Mouse (Mus musculus) splenic B cell, adult 2 months (primary cell): ENCODE data around the gene Smarca2.

Experiments used
- DNase-seq: peaks from one replicate; pipeline ENCODE4 v3.0.0-alpha.2; 2011; ENCODE audit warnings: low read depth, low spot score
- H3K27me3 ChIP-seq: 2 replicates; pipeline ENCODE4 v1.6.1; 2012; ENCODE audit warnings: mild to moderate bottlenecking, low read length, moderate library complexity, mixed read lengths; ENCODE audit not compliant: control insufficient read depth, poor library complexity, insufficient read depth, severe bottlenecking
- H3K36me3 ChIP-seq: 2 replicates; pipeline ENCODE4 v1.6.1; 2012; ENCODE audit warnings: mild to moderate bottlenecking, low read length, moderate library complexity, mixed read lengths; ENCODE audit not compliant: control insufficient read depth, poor library complexity, insufficient read depth, severe bottlenecking

Gene Smarca2

GRCm38 (mm10) chr19:26697107-26697506 lies 92.3 kb downstream of the Smarca2 start:
- H3K27me3 ChIP-seq = no peaks in the 10 kb centered on the region
- H3K36me3 ChIP-seq = peaks cover 3% of the 10 kb centered on the region
- DNase-seq = no peak

GRCm38 (mm10) chr19:26704545-26705209 lies 99.8 kb downstream of the Smarca2 start:
- Histone ChIP-seq H3K27me3 (no peaks in the 10 kb centered on the region), H3K36me3 (peaks cover 8% of the 10 kb centered on the region; the same call in 1 of the 2 replicates)
- DNase-seq = no peak

- no peak for DNase-seq
- peaks cover 8% of the 10 kb centered on the region; the same call in 1 of the 2 replicates for H3K36me3 ChIP-seq
- no peaks in the 10 kb centered on the region for H3K27me3 ChIP-seq
These were observed 102.1 kb downstream of the Smarca2 start for GRCm38 (mm10) chr19:26706910-26707309.

GRCm38 (mm10) chr19:26709095-26709494 lies 104.2 kb downstream of the Smarca2 start:
- Histone ChIP-seq H3K27me3 (no peaks in the 10 kb centered on the region), H3K36me3 (peaks cover 12% of the 10 kb centered on the region; the same call in 1 of the 2 replicates)
- no peak for DNase-seq

GRCm38 (mm10) chr19:26711268-26711667 lies 106.4 kb downstream of the Smarca2 start:
- Histone ChIP-seq H3K27me3 (no peaks in the 10 kb centered on the region), H3K36me3 (peaks cover 16% of the 10 kb centered on the region; the same call in 1 of the 2 replicates)
- peak; percentile 58 for DNase-seq

- Histone ChIP-seq H3K36me3 (peaks cover 10% of the 10 kb centered on the region; the same call in 1 of the 2 replicates), H3K27me3 (no peaks in the 10 kb centered on the region)
- DNase-seq = no peak
These were observed 111.4 kb downstream of the Smarca2 start for GRCm38 (mm10) chr19:26716217-26716616.

GRCm38 (mm10) chr19:26718221-26718620 lies 113.4 kb downstream of the Smarca2 start:
- Histone ChIP-seq H3K27me3 (no peaks in the 10 kb centered on the region), H3K36me3 (peaks cover 14% of the 10 kb centered on the region)
- peak; percentile 53 for DNase-seq

- Histone ChIP-seq H3K27me3 (no peaks in the 10 kb centered on the region), H3K36me3 (peaks cover 10% of the 10 kb centered on the region)
- DNase-seq = no peak
These were observed 114.3 kb downstream of the Smarca2 start for GRCm38 (mm10) chr19:26719161-26719560.

GRCm38 (mm10) chr19:26721741-26722140 lies 116.9 kb downstream of the Smarca2 start:
- H3K27me3 ChIP-seq = no peaks in the 10 kb centered on the region
- no peak for DNase-seq
- H3K36me3 ChIP-seq = peaks cover 6% of the 10 kb centered on the region

GRCm38 (mm10) chr19:26723899-26724298 lies 119.0 kb downstream of the Smarca2 start:
- H3K27me3 ChIP-seq = no peaks in the 10 kb centered on the region
- no peak for DNase-seq

GRCm38 (mm10) chr19:26724626-26725025 lies 119.8 kb downstream of the Smarca2 start:
- H3K36me3 ChIP-seq = peaks cover 6% of the 10 kb centered on the region
- DNase-seq = no peak
- H3K27me3 ChIP-seq = no peaks in the 10 kb centered on the region

More at GRCm38 (mm10) chr19:26723899-26724298, 119.0 kb downstream of the Smarca2 start:
- H3K36me3 ChIP-seq = peaks cover 6% of the 10 kb centered on the region

GRCm38 (mm10) chr19:26727796-26728195 lies 122.9 kb downstream of the Smarca2 start:
- DNase-seq = no peak
- Histone ChIP-seq H3K27me3 (no peaks in the 10 kb centered on the region), H3K36me3 (no peaks in the 10 kb centered on the region; the same call in 1 of the 2 replicates)

GRCm38 (mm10) chr19:26730486-26730885 lies 125.6 kb downstream of the Smarca2 start:
- Histone ChIP-seq H3K27me3 (no peaks in the 10 kb centered on the region), H3K36me3 (no peaks in the 10 kb centered on the region)
- no peak for DNase-seq

- DNase-seq = no peak
- Histone ChIP-seq H3K36me3 (no peaks in the 10 kb centered on the region), H3K27me3 (no peaks in the 10 kb centered on the region)
These were observed 126.3 kb downstream of the Smarca2 start for GRCm38 (mm10) chr19:26731121-26731520.

- DNase-seq = peak; percentile 46
- no peaks in the 10 kb centered on the region for H3K36me3 ChIP-seq
- no peaks in the 10 kb centered on the region for H3K27me3 ChIP-seq
These were observed 127.0 kb downstream of the Smarca2 start for GRCm38 (mm10) chr19:26731809-26732208.

- Histone ChIP-seq H3K36me3 (no peaks in the 10 kb centered on the region), H3K27me3 (no peaks in the 10 kb centered on the region)
- DNase-seq = no peak
These were observed 128.2 kb downstream of the Smarca2 start for GRCm38 (mm10) chr19:26733055-26733454.
